Mouse (Mus musculus): ENCODE measurements around the gene Mospd3.

- no peak for TF ChIP-seq CTCF (IDR thresholded peaks at IDR 0.05; ENCODE audit: low read depth)
- no peak for TF ChIP-seq EP300 (IDR thresholded peaks at IDR 0.05; ENCODE audit: low read depth)
Measured at GRCm38 (mm10) chr5:137645652-137646091, 44.8 kb upstream of the Mospd3 start, which contains the start of gene Irs3.

All from liver, embryonic 14.5 days (tissue).